ENCODE assay signal across 19 mouse cellular contexts in the genomic region with DNA sequence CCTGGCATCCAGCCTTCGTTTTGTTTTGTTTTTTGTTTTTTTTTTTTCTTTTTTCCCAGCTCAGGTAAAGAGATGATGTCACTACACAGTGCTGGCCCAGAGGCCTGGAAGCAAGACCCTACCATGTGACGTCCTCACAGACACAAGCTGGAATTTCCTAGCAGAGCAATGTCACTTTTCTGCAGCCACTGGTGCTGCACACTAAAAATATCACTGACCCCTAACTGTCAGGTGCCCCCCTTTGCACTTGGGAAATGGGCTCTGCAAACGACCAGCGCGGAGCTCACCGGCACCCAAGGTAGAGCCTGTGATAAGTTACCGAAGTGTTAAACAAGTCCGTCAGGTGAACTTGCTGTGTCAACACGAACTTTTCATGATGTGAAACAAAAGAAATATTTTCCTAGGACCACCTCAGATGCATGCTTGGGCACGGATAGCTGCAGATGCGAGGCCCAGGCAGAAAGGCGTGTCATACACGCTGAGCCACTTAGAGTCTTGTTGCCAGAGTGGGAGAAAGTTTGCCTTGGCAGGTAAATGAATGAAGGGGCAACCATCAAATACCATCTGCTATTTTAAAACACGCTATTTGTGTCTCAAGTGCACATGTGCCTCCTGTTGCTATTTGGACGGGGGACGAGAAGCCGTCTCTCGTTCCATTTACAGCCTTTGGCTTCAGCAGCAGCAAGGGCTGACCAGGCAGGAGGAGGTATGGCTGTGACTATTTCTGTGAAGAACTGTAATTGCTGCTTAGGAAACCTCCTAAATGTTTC. TPM values are rescaled to one million over a fixed set of nuclear protein-coding genes. Genes with fewer than 3 reads are reported as not detected.
A peak's percentile ranks its signal among the peaks of the same experiment; 100 is the strongest.
DNase-seq lines count a peak whose midpoint lies in the region; ATAC-seq and TF ChIP-seq lines count a peak whose summit lies in the region.
"Had no signal": no experiment of that assay in that cellular context is flagged by ENCODE, and none has a peak within 500 bp of the region (broad histone marks: within the 10 kb centered on the region; RNA-seq: fewer than 3 reads in every experiment).

No protein-coding gene starts in this region.

- H3K27ac ChIP-seq in cerebellum, adult 2 months (ENCODE audit: insufficient read depth, low read length), result no peak overlapping the region
- peak overlapping the region; percentile 92 for H3K27ac ChIP-seq in heart, adult 2 months
- H3K27ac ChIP-seq in heart, embryonic 16.5 days (ENCODE audit: low read length), result peak overlapping the region; percentile 97

- H3K4me2 ChIP-seq in heart, embryonic 16.5 days (ENCODE audit: low read depth, low read length), result peak overlapping the region; percentile 61
- H3K4me2 ChIP-seq: limb, embryonic 13.5 days had no signal

- H3K4me3 ChIP-seq in cerebellum, adult 2 months (replicated peaks; ENCODE audit: insufficient read depth, low read depth, low read length), result peak overlapping the region; percentile 17
- H3K4me3 ChIP-seq in heart, adult 2 months, result peak overlapping the region; percentile 43
- peak overlapping the region; percentile 39 for H3K4me3 ChIP-seq in heart, embryonic 16.5 days (ENCODE audit: low read length)
- H3K4me3 ChIP-seq: limb, embryonic 13.5 days had no signal

- H3K79me2 ChIP-seq in heart, adult 2 months (replicated peaks; ENCODE audit: control insufficient read depth, insufficient read depth, low read length), result no peaks in the 10 kb centered on the region

- H3K27me3 ChIP-seq in cerebellum, adult 2 months (ENCODE audit: control insufficient read depth, insufficient read depth, low read length), result no peaks in the 10 kb centered on the region
- no peaks in the 10 kb centered on the region for H3K27me3 ChIP-seq in heart, adult 2 months (ENCODE audit: control insufficient read depth, insufficient read depth, low read length)
- no peaks in the 10 kb centered on the region for H3K27me3 ChIP-seq in heart, embryonic 16.5 days (ENCODE audit: control insufficient read depth, insufficient read depth, low read length)
- H3K27me3 ChIP-seq: limb, embryonic 13.5 days had no signal

- H3K36me3 ChIP-seq in heart, adult 2 months (ENCODE audit: control insufficient read depth, insufficient read depth, low read length), result no peaks in the 10 kb centered on the region
- H3K36me3 ChIP-seq in heart, embryonic 16.5 days (ENCODE audit: control insufficient read depth, insufficient read depth), result no peaks in the 10 kb centered on the region
- H3K36me3 ChIP-seq: limb, embryonic 13.5 days had no signal

- peak; percentile 64 for ATAC-seq in heart, embryonic 16.5 days (replicated peaks; ENCODE audit: extremely low read depth, insufficient read depth, low FRiP score)

- intact Hi-C loops in heart, adult 2 months (cut with DNase I), result no loop called here
- intact Hi-C loops in left cerebral cortex, postnatal 36 days (cut with DNase I), result loop anchor here (5.0 kb wide), 1 partner anchor 41 kb away; no protein-coding TSS in a partner anchor

- TF ChIP-seq CTCF in cerebellum, adult 2 months (IDR thresholded peaks at IDR 0.05; ENCODE audit: borderline replicate concordance, insufficient read depth, low read depth, low read length), result no peak
- no peak for TF ChIP-seq CTCF in heart, adult 2 months (IDR thresholded peaks at IDR 0.05)

- no peak for TF ChIP-seq POLR2A in cerebellum, adult 2 months (IDR thresholded peaks at IDR 0.05; ENCODE audit: borderline replicate concordance, insufficient read depth, low read length)
- peak; percentile 54; the same call in 1 of the 2 replicates for TF ChIP-seq POLR2A in heart, adult 2 months (IDR thresholded peaks at IDR 0.05; ENCODE audit: insufficient read depth, low read depth, low read length)

- TF ChIP-seq EP300 in heart, adult 2 months (IDR thresholded peaks at IDR 0.05; ENCODE audit: insufficient read depth, low read depth, low read length), result peak; percentile 33; the same call in 1 of the 2 replicates

- peaks cover 61% of the 10 kb centered on the region for H3K4me1 ChIP-seq in cerebellum, adult 2 months (ENCODE audit: control insufficient read depth, insufficient read depth, low read length)
- no peaks in the 10 kb centered on the region for H3K4me1 ChIP-seq in heart, adult 2 months (ENCODE audit: control insufficient read depth, insufficient read depth, low read length)
- H3K4me1 ChIP-seq in heart, embryonic 16.5 days (ENCODE audit: control insufficient read depth, insufficient read depth, low read length), result peaks cover 56% of the 10 kb centered on the region

- peak overlapping the region; percentile 39 for H3K9ac ChIP-seq in heart, adult 2 months (ENCODE audit: low read depth, low read length)
- peak overlapping the region; percentile 77 for H3K9ac ChIP-seq in heart, embryonic 16.5 days (ENCODE audit: low read length)
- H3K9ac ChIP-seq: limb, embryonic 13.5 days had no signal

- peak; percentile 51 to 71 for DNase-seq in cerebellum, adult 2 months
- DNase-seq in cerebellum, adult 8-10 months, result no peak
- DNase-seq in gastrocnemius, postnatal 25 days, result peak; percentile 51
- DNase-seq in gastrocnemius, postnatal 10 days, result no peak
- peak in 1 of 2 experiments; percentile 70 for DNase-seq in heart, adult 2 months
- no peak for DNase-seq in right cerebral cortex, postnatal 10 days (ENCODE audit: low spot score in 2 of 2)
- DNase-seq in left cerebral cortex, postnatal 36 days (ENCODE audit: low spot score in 2 of 2), result no peak
- DNase-seq: adrenal gland, postnatal 14 days; kidney, adult 9 months; midbrain, embryonic 14.5 days; right cerebral cortex, adult 18-20 months; thymus, adult 18-20 months had no signal

- no peaks in the 10 kb centered on the region for H3K9me3 ChIP-seq in heart, embryonic 16.5 days (replicated peaks; ENCODE audit: control insufficient read depth, low read length)
- H3K9me3 ChIP-seq: limb, embryonic 13.5 days had no signal

- 22% methylated on average over 18 of the region's 18 CpGs for WGBS in cerebellum, adult 2 months
- WGBS in heart, adult 2 months, result 64% methylated on average over 18 of the region's 18 CpGs
- 40% methylated on average over 18 of the region's 18 CpGs for WGBS in heart, embryonic 16.5 days

RNA-seq across cellular contexts. Expression of gene Gm13090, which starts 7.1 kb away (rescaled TPM):
- not detected in 2 replicates for polyA plus RNA-seq in cerebellum, adult 2 months (2012; rRNA removed)
- not detected for total RNA-seq in gastrocnemius, postnatal 25 days (2021)
- total RNA-seq in gastrocnemius, postnatal 10 days (2021), result not detected
- under 1 TPM in 1 of 2 experiments, not detected in 1; 0.34 TPM for total RNA-seq in heart, adult 2 months (2021)
- polyA plus RNA-seq in heart, adult 2 months (2012; rRNA removed), result 0.35 and 0.41 TPM in 2 replicates
- polyA plus RNA-seq in heart, embryonic 16.5 days (2015; fragmentation: Nextera tagmentation; extraction: Ambion mirVana), result 0.20 TPM in 1 of 2 replicates, not detected in the other
- not detected for total RNA-seq in left cerebral cortex, postnatal 36 days (2021)
- total RNA-seq: adrenal gland, postnatal 14 days; CH12.LX; hematopoietic stem cell, adult 5-6 weeks; megakaryocyte progenitor cell, adult 5-6 weeks had no signal
- polyA plus RNA-seq: large intestine, adult 2 months; limb, embryonic 13.5 days; liver, embryonic 16.5 days had no signal

RNA-seq across cellular contexts. Expression of gene Vamp3, which starts 38.8 kb away (rescaled TPM):
- polyA plus RNA-seq in cerebellum, adult 2 months (2012; rRNA removed), result 61.3 and 67.9 TPM in 2 replicates
- total RNA-seq in gastrocnemius, postnatal 25 days (2021), result 10 to 100 TPM; 49.0 to 54.0 TPM
- 10 to 100 TPM; 62.2 to 65.4 TPM for total RNA-seq in gastrocnemius, postnatal 10 days (2021)
- 10 to 100 TPM; 47.8 to 63.1 TPM for total RNA-seq in heart, adult 2 months (2021)
- polyA plus RNA-seq in heart, adult 2 months (2012; rRNA removed), result 38.0 and 77.6 TPM in 2 replicates
- 101 and 106 TPM in 2 replicates for polyA plus RNA-seq in heart, embryonic 16.5 days (2015; fragmentation: Nextera tagmentation; extraction: Ambion mirVana)
- total RNA-seq in left cerebral cortex, postnatal 36 days (2021), result 10 to 100 TPM; 30.8 to 31.6 TPM

RNA-seq across cellular contexts. Expression of gene Per3, which starts 52.1 kb away (rescaled TPM):
- 40.0 TPM in 2 replicates for polyA plus RNA-seq in cerebellum, adult 2 months (2012; rRNA removed)
- 10 to 100 TPM in 1 of 2 experiments, 1 to 10 TPM in 1; 3.8 to 16.2 TPM for total RNA-seq in gastrocnemius, postnatal 25 days (2021)
- 10 to 100 TPM; 15.5 to 17.0 TPM for total RNA-seq in gastrocnemius, postnatal 10 days (2021)
- total RNA-seq in heart, adult 2 months (2021), result 10 to 100 TPM in 1 of 2 experiments, 1 to 10 TPM in 1; 2.2 to 11.1 TPM
- polyA plus RNA-seq in heart, adult 2 months (2012; rRNA removed), result 12.2 and 15.3 TPM in 2 replicates
- polyA plus RNA-seq in heart, embryonic 16.5 days (2015; fragmentation: Nextera tagmentation; extraction: Ambion mirVana), result 6.8 and 6.9 TPM in 2 replicates
- 10 to 100 TPM; 25.6 to 33.8 TPM for total RNA-seq in left cerebral cortex, postnatal 36 days (2021)

Comparison
In these comparisons a context has a peak if more than half of its experiments do, and no peak if none do; other contexts are left out.
1. DNase-seq: peak in cerebellum, adult 2 months (2 of 2) and gastrocnemius, postnatal 25 days (single experiment); none in cerebellum, adult 8-10 months (single experiment), gastrocnemius, postnatal 10 days (single experiment), right cerebral cortex, postnatal 10 days (0 of 2) and left cerebral cortex, postnatal 36 days (0 of 2).
2. Peak in every context shown above with its lines, with median percentiles within 50 percentile points of each other: H3K4me3 ChIP-seq.